Mouse (Mus musculus) heart, embryonic 10.5 days (tissue): ENCODE data around the gene Fbxo30. TPM values are rescaled to one million over a fixed set of nuclear protein-coding genes. Genes with fewer than 3 reads are reported as not detected.
"Not testable (repeated sequence)": the region's sequence is repeated elsewhere in the genome, so short reads cannot be mapped to it uniquely, and the experiment has no call there.

Source experiments
- DNase-seq: peaks from one replicate; pipeline ENCODE4 v3.0.0-alpha.2; 2017; ENCODE audit warnings: low spot score
- H3K27ac ChIP-seq: fragments of 300-500 bp; sonication (generic); 2 replicates; pipeline ENCODE4 v1.5.1; 2016; ENCODE audit warnings: mild to moderate bottlenecking
- H3K27me3 ChIP-seq: fragments of 300-500 bp; sonication (generic); 2 replicates; pipeline ENCODE4 v1.6.1; 2016; ENCODE audit warnings: mild to moderate bottlenecking; ENCODE audit not compliant: poor library complexity, insufficient read depth, severe bottlenecking
- H3K36me3 ChIP-seq: fragments of 300-500 bp; sonication (generic); 2 replicates; pipeline ENCODE4 v1.6.1; 2016; ENCODE audit warnings: mild to moderate bottlenecking, moderate library complexity
- H3K4me1 ChIP-seq: fragments of 300-500 bp; sonication (generic); 2 replicates; pipeline ENCODE4 v1.6.1; 2016; ENCODE audit warnings: mild to moderate bottlenecking
- H3K4me3 ChIP-seq: fragments of 300-500 bp; sonication (generic); 2 replicates; pipeline ENCODE4 v1.5.1; 2016; ENCODE audit warnings: mild to moderate bottlenecking, moderate library complexity
- H3K9me3 ChIP-seq: fragments of 300-500 bp; sonication (generic); 2 replicates; pipeline ENCODE4 v1.6.1; 2016; ENCODE audit warnings: mild to moderate bottlenecking, moderate library complexity
- WGBS: fragments of 180-500 bp; shearing (Covaris S2); methylation state at CpG from one replicate; pipeline ENCODE4 v1.1.7; 2016; 5-methylcytosine and 5-hydroxymethylcytosine counted together
- polyA plus RNA-seq: library from polyadenylated mRNA; unstranded; fragments of >200 nt; fragmentation: Nextera tagmentation; extraction: Ambion mirVana; gene quantifications from 2 replicates; pipeline ENCODE4 v1.2.1, GENCODE M21; 2016

Fbxo30 gene
- polyA plus RNA-seq = 43.1 and 43.7 TPM in 2 replicates

DNA sequence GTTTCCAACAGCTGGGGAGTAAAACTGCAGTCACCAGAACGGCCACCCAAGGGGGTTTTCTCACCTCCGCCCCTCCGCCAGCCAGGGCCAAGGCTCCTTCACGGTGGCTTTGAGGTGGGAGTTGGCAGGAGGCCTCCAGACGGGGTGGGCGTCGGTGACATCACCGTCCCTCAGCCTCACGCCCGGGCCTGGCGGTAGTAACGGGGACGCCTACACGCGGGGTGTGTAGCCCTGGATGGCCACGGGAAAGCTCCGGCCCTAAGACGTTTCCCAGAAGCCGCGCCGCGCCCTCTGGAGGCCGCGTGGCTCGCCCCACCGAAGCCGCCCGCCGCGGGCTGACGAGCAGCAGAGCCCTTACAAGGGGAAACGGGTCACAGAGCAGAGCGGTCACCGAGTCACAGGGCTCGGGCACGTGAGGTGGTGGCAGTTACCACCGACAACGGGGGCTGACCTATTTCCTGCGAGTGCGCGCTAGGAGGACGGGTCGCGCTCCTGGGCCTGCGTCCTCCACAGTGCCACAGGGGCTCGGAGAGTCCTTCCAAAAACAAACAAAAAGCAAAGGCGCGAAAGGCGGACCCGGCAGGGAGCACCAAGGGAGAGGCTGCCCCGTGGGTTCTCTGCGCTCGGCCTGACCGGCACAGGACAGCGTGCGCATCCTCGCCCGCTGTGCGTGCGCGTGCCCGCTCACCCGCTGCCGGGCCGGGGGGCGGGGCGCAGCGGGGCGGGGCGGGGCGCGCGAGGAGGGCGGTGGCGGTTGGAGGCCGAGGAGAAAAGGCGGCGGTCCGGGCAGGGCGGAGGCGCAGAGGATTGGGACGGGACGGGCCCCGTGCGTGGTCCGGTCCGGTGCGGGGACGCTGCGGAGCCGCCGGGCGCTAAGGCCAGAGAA lies at the start of gene Fbxo30:
TSS of gene Fbxo30 (plus strand) at position 753 of the 886 bp plus-strand sequence.
- DNase-seq = peak; percentile 94
- WGBS = under 1% methylated on average over 83 of the region's 93 CpGs
- Histone ChIP-seq H3K36me3 (no peaks in the 10 kb centered on the region), H3K27ac (peak within 1 kb of the TSS; percentile 100), H3K4me1 (peaks cover 6% of the 10 kb centered on the region; the same call in 1 of the 2 replicates), H3K27me3 (no peaks in the 10 kb centered on the region), H3K9me3 (no peaks in the 10 kb centered on the region), H3K4me3 (peak within 1 kb of the TSS; percentile 96)

GRCm38 (mm10) chr10:11233208-11233607 lies 47.9 kb upstream of the Fbxo30 start:
- 38% methylated on average over 3 of the region's 3 CpGs for whole genome bisulfite sequencing
- Histone ChIP-seq H3K27ac (no peak overlapping the region), H3K36me3 (no peaks in the 10 kb centered on the region), H3K4me3 (no peak overlapping the region), H3K9me3 (no peaks in the 10 kb centered on the region), H3K27me3 (no peaks in the 10 kb centered on the region), H3K4me1 (peaks cover 9% of the 10 kb centered on the region; the same call in 1 of the 2 replicates)
- DNase-seq = no peak

- WGBS = 41% methylated on average over 3 of the region's 3 CpGs
- not testable (repeated sequence) for H3K9me3 ChIP-seq, H3K27me3 ChIP-seq, H3K4me3 ChIP-seq, H3K36me3 ChIP-seq
- peak; percentile 74 for DNase-seq
- peaks cover 11% of the 10 kb centered on the region for H3K4me1 ChIP-seq
- H3K27ac ChIP-seq = peak overlapping the region; percentile 78
Measured at GRCm38 (mm10) chr10:11242988-11243387, 38.1 kb upstream of the Fbxo30 start.

GRCm38 (mm10) chr10:11248210-11248609 lies 32.9 kb upstream of the Fbxo30 start:
- 85% methylated on average over 3 of the region's 3 CpGs for WGBS
- no peak overlapping the region for H3K4me3 ChIP-seq
- peaks cover 6% of the 10 kb centered on the region for H3K4me1 ChIP-seq
- no peaks in the 10 kb centered on the region for H3K36me3 ChIP-seq
- H3K27ac ChIP-seq = no peak overlapping the region
- no peaks in the 10 kb centered on the region for H3K9me3 ChIP-seq
- no peak for DNase-seq
- no peaks in the 10 kb centered on the region for H3K27me3 ChIP-seq

DNA sequence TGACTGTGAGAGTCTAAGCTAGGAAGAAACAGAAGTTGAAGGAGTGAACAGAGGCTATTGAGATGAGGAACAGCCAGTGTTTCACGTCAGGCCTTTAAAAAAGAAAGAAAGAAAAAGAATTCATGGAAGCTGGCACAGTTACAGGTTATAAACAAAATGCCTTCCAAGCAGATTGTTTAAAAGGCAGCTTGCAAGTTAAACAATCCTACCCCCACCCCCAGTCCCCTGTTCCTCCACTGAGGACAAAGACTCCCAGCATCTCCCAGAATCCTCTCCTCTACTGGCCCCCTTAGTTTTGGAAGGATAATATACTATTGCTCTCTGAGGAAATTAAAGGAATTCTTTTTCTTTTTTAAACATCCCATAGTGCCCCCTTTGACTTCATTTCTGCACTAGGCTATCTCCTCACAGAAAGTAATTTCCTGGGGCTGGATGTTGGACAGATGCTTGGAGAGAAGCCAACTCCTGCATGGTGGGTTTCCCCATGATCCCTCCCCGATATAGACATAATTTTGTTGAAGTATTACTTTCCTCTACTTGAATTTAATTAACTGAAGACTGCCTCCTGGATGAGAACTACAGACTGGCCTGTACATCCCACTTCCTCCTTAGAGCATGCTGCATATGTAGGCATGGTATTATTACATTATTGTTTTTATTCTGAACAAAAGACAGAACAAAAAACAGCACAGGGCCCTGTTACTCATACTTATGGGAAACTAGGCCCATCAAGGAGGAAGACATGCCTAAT lies 30.7 kb upstream of the Fbxo30 start:
- no peak for DNase-seq
- no peaks in the 10 kb centered on the region for H3K4me1 ChIP-seq
- H3K27ac ChIP-seq = no peak overlapping the region
- no peaks in the 10 kb centered on the region for H3K9me3 ChIP-seq
- H3K4me3 ChIP-seq = no peak overlapping the region
- H3K27me3 ChIP-seq = no peaks in the 10 kb centered on the region
- H3K36me3 ChIP-seq = no peaks in the 10 kb centered on the region
- WGBS = 75% methylated on average over 2 of the region's 2 CpGs

DNA sequence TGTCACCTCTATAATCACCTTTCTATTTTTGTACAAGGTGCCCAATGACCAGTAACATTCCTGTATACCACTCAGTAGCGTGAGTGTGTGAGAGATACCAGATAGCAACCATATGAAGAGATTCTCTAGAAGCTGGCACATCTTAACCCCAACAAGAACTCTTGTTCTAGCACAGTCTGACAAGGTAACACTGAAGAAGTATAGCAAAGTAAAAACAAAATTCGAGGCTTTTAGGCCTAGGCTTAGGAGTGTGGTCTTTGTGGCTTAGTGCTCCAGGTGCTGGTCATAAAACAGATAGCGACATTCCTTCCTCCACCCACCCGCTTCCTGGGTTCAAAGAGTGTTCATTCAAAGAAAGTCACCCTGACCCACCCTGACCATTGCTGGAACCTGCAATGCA lies 27.5 kb upstream of the Fbxo30 start:
- H3K27ac ChIP-seq, H3K27me3 ChIP-seq, H3K4me3 ChIP-seq, H3K4me1 ChIP-seq, DNase-seq, H3K9me3 ChIP-seq, H3K36me3 ChIP-seq: not testable (repeated sequence)
- WGBS = 76% methylated on average over 4 of the region's 4 CpGs

- Histone ChIP-seq H3K4me3 (no peak overlapping the region), H3K4me1 (no peaks in the 10 kb centered on the region), H3K27me3 (no peaks in the 10 kb centered on the region), H3K27ac (no peak overlapping the region), H3K9me3 (no peaks in the 10 kb centered on the region), H3K36me3 (no peaks in the 10 kb centered on the region)
- DNase-seq = no peak
Measured at GRCm38 (mm10) chr10:11260119-11260518, 21.0 kb upstream of the Fbxo30 start.

DNA sequence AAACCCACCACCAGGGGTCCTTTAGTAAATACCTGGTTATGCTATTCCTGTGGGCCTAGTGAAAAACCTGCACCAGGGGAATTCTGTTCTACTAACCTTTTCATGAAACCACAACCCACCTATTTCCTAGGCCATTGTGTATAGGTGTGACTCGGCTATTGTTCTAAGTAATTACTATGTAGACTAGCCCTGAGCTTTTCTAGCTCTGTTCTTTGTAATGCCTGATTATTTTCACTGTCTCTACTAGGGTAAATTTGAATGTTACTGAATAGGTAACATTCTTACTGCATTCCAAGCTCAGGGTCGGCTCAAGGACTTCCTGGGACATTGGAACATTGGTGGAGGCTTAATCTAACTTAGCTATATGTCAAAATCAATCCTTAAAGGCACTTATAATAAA lies 18.8 kb upstream of the Fbxo30 start:
- not testable (repeated sequence) for H3K36me3 ChIP-seq, DNase-seq, H3K27me3 ChIP-seq, H3K27ac ChIP-seq, H3K4me3 ChIP-seq, H3K9me3 ChIP-seq, H3K4me1 ChIP-seq
- WGBS = 78% methylated on average over 2 of the region's 2 CpGs

DNA sequence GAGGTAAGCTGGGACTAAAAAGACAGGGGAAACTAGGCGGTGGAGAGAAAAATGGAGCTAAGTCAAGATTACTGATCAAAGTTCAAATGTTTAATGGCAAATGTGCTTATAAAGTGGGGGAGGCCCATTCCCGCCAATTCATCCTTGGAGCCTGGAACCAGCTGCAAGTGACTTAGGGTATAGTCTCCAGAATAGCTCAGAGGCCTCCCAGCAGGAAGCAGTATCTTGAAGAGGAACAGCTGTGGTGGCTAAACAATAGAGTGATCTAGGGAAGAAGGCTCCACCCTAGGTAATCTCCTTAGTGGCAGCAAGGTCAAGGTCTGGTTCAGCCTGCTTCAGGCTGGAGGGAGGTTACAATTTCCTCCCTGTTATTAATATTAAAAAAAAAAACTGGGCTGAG lies 17.3 kb upstream of the Fbxo30 start:
- H3K27ac ChIP-seq = not testable (repeated sequence)

DNA sequence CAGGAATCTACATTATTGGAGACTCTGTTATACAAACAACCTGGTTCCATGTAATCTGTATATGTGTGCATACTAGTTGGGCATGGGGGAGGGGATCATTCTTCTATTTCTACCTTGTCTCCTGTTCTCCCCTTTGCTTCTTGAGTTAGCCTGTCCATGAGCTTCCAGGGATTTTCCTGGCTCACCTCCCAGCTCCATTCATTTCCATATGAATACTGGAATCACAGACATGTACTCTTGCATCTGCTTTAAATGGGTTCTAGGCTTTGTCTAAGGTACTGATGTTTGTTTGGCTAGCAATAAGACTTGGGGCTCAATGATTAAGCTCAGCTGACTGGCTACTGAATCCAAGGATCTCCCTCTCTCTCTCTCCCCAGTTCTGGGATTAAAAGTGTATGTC lies 12.0 kb upstream of the Fbxo30 start:
- Histone ChIP-seq H3K9me3 (no peaks in the 10 kb centered on the region), H3K27ac (no peak overlapping the region), H3K4me3 (no peak overlapping the region), H3K27me3 (no peaks in the 10 kb centered on the region), H3K4me1 (no peaks in the 10 kb centered on the region), H3K36me3 (no peaks in the 10 kb centered on the region)
- no peak for DNase-seq

More for the DNA sequence above, 17.3 kb upstream of the Fbxo30 start:
- DNase-seq, H3K27me3 ChIP-seq, H3K9me3 ChIP-seq, H3K36me3 ChIP-seq, H3K4me1 ChIP-seq, H3K4me3 ChIP-seq: not testable (repeated sequence)
- WGBS = 71% methylated on average over 2 of the region's 2 CpGs

DNA sequence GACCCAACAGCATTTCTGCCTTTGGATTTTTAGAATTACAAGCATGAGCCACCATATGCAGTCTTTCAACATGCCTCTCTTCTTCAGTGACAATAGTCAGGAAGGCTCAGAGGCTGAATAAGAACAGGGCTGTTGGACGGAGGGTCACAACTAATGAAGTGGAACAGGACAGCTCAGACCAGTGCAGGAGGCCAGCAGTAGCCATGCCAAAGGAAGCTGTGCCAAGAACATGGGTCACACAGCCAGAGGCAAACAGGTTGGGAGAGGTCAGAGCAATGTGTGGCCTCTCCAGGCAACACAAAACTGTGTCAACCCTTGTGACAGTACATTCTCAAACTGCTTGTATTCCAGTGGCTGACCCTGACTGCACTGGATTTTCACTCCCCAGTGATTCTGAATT lies 6.7 kb upstream of the Fbxo30 start:
- Histone ChIP-seq H3K4me3 (no peak overlapping the region), H3K27me3 (no peaks in the 10 kb centered on the region), H3K27ac (no peak overlapping the region), H3K4me1 (no peaks in the 10 kb centered on the region), H3K9me3 (no peaks in the 10 kb centered on the region), H3K36me3 (no peaks in the 10 kb centered on the region)
- DNase-seq = no peak
- 87% methylated on average over 1 of the region's 1 CpGs for WGBS

DNA sequence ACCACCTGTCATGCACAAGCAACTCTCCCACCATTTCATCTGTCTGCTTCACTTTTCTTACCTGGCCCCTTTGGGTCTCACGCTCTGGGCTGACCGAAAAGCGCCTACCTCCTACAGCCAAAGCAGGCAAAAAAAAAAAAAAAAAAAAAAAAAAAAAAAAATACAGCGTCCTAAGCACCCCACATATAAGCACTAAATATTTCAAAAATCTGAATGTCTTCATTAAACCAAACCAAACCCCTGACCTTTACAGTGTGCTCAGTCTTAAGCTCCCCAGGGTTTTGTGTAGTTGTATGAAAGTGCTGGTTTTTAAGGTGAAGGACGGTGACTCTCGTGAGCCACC lies 924 bp upstream of the Fbxo30 start:
- WGBS = under 1% methylated on average over 6 of the region's 6 CpGs
- Histone ChIP-seq H3K9me3 (no peaks in the 10 kb centered on the region), H3K27ac (peak overlapping the region; percentile 100), H3K27me3 (no peaks in the 10 kb centered on the region), H3K4me3 (peak overlapping the region; percentile 96), H3K36me3 (no peaks in the 10 kb centered on the region), H3K4me1 (peaks cover 6% of the 10 kb centered on the region; the same call in 1 of the 2 replicates)
- no peak for DNase-seq

GRCm38 (mm10) chr10:11281498-11282305 lies 572 bp downstream of the Fbxo30 start:
- Histone ChIP-seq H3K9me3 (no peaks in the 10 kb centered on the region), H3K27me3 (no peaks in the 10 kb centered on the region), H3K4me3 (peak overlapping the region; percentile 96), H3K36me3 (no peaks in the 10 kb centered on the region), H3K27ac (peak overlapping the region; percentile 100), H3K4me1 (peaks cover 6% of the 10 kb centered on the region; the same call in 1 of the 2 replicates)
- under 1% methylated on average over 63 of the region's 68 CpGs for WGBS
- DNase-seq = peak; percentile 85
